Mouse (Mus musculus): Measurements from ENCODE around the gene Olfr995. TPM values are rescaled to one million over a fixed set of nuclear protein-coding genes. Genes with fewer than 3 reads are reported as not detected.

Olfr995 gene
- not detected in 2 replicates for polyA plus RNA-seq (2014; fragmentation: Nextera tagmentation; extraction: Ambion mirVana)

GRCm38 (mm10) chr2:85443539-85443938 is at the start of gene Olfr995:
TSS of gene Olfr995 (minus strand) at chr2:85443639.
- ATAC-seq (ENCODE audit: insufficient number of reproducible peaks, insufficient read depth, low FRiP score, low read depth) = no peak
- no peaks in the 10 kb centered on the region for H3K27me3 ChIP-seq (ENCODE audit: control insufficient read depth, insufficient read depth, low read length)
- WGBS = 19% methylated on average over 1 of the region's 1 CpGs
- no peaks in the 10 kb centered on the region for H3K36me3 ChIP-seq (ENCODE audit: control insufficient read depth, insufficient read depth, low read length)
- H3K4me2 ChIP-seq (ENCODE audit: low read length) = no peak within 1 kb of the TSS
- H3K4me1 ChIP-seq (ENCODE audit: control insufficient read depth in 2 of 2, insufficient read depth in 2 of 2, low read length in 2 of 2) = no peaks in the 10 kb centered on the region
- H3K9me3 ChIP-seq (ENCODE audit: control insufficient read depth, low read length) = no peaks in the 10 kb centered on the region
- no peak within 1 kb of the TSS for H3K27ac ChIP-seq (replicated peaks in 1 of 2; ENCODE audit: control insufficient read depth in 1 of 2, insufficient read depth in 1 of 2, low read depth in 2 of 2, low read length in 2 of 2)
- no peak within 1 kb of the TSS for H3K9ac ChIP-seq (ENCODE audit: low read length)
- H3K4me3 ChIP-seq (ENCODE audit: control insufficient read depth in 1 of 2, insufficient read depth in 1 of 2, low read depth in 1 of 2, low read length in 2 of 2) = no peak within 1 kb of the TSS

GRCm38 (mm10) chr2:85490396-85490795 is 47.0 kb upstream of the Olfr995 start:
- H3K27ac ChIP-seq (replicated peaks in 1 of 2; ENCODE audit: control insufficient read depth in 1 of 2, insufficient read depth in 1 of 2, low read depth in 2 of 2, low read length in 2 of 2) = no peak overlapping the region
- no peaks in the 10 kb centered on the region for H3K4me1 ChIP-seq (ENCODE audit: control insufficient read depth in 2 of 2, insufficient read depth in 2 of 2, low read length in 2 of 2)
- H3K9ac ChIP-seq (ENCODE audit: low read length) = no peak overlapping the region
- ATAC-seq (ENCODE audit: insufficient number of reproducible peaks, insufficient read depth, low FRiP score, low read depth) = no peak
- WGBS = 68% methylated on average over 5 of the region's 5 CpGs
- no peaks in the 10 kb centered on the region for H3K36me3 ChIP-seq (ENCODE audit: control insufficient read depth, insufficient read depth, low read length)
- H3K27me3 ChIP-seq (ENCODE audit: control insufficient read depth, insufficient read depth, low read length) = no peaks in the 10 kb centered on the region
- no peaks in the 10 kb centered on the region for H3K9me3 ChIP-seq (ENCODE audit: control insufficient read depth, low read length)
- no peak overlapping the region for H3K4me2 ChIP-seq (ENCODE audit: low read length)
- no peak overlapping the region for H3K4me3 ChIP-seq (ENCODE audit: control insufficient read depth in 1 of 2, insufficient read depth in 1 of 2, low read depth in 1 of 2, low read length in 2 of 2)

DNA sequence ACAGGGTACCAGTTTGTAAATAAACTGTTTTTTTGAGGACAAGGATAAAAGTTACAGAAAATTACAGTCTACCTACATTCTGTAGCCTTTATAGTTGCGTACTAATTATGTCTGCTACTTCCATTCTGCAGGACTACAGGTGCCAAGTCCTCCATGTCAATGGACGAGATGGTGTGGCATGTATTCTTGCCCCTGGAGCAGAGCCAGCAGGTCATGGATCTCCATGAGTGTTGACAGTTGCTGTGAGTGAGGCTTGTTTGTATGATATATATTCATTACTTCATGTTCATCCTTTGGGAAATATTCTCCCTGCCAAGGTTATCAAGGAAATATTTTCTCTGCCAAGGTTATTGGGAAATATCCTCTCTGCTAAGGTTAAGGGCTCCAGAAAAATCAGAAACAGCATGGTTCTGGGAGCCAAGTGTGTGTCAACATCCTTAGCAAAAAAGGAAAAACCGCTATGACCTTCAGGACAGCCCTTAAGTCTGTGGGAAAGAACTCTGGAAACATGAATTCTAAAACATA is 23.4 kb upstream of the Olfr995 start:
- Histone ChIP-seq H3K9ac (ENCODE audit: low read length) (no peak overlapping the region), H3K36me3 (ENCODE audit: control insufficient read depth, insufficient read depth, low read length) (no peaks in the 10 kb centered on the region), H3K4me2 (ENCODE audit: low read length) (no peak overlapping the region), H3K9me3 (ENCODE audit: control insufficient read depth, low read length) (0 out of 2 replicates have a peak, but pooled peaks cover 4% of the 10 kb centered on the region), H3K27me3 (ENCODE audit: control insufficient read depth, insufficient read depth, low read length) (no peaks in the 10 kb centered on the region), H3K4me3 (ENCODE audit: control insufficient read depth in 1 of 2, insufficient read depth in 1 of 2, low read depth in 1 of 2, low read length in 2 of 2) (no peak overlapping the region), H3K4me1 (ENCODE audit: control insufficient read depth in 2 of 2, insufficient read depth in 2 of 2, low read length in 2 of 2) (no peaks in the 10 kb centered on the region), H3K27ac (replicated peaks in 1 of 2; ENCODE audit: control insufficient read depth in 1 of 2, insufficient read depth in 1 of 2, low read depth in 2 of 2, low read length in 2 of 2) (no peak overlapping the region)
- WGBS = 75% methylated on average over 3 of the region's 3 CpGs
- ATAC-seq (ENCODE audit: insufficient number of reproducible peaks, insufficient read depth, low FRiP score, low read depth) = no peak

DNA sequence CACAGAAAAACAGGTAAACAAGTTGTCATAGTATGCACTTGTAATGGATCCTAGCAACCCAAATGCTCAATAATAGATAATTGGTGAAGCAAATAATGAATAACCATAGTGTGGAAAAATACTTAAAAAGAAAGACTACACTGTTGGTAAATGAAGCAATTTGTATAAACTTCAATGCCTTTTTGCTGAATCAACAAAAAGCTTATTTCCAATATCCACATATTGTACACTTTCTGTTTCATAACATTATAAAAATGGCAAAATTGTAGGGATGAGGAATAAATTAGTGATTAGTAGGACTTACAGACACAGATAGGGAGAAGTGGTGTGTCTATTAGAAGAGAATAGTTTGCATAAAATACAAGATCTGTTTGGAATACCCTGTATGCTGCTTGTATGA is 893 bp downstream of the Olfr995 start:
- Histone ChIP-seq H3K9me3 (ENCODE audit: control insufficient read depth, low read length) (no peaks in the 10 kb centered on the region), H3K4me1 (ENCODE audit: control insufficient read depth in 2 of 2, insufficient read depth in 2 of 2, low read length in 2 of 2) (no peaks in the 10 kb centered on the region), H3K27me3 (ENCODE audit: control insufficient read depth, insufficient read depth, low read length) (no peaks in the 10 kb centered on the region), H3K4me2 (ENCODE audit: low read length) (no peak overlapping the region), H3K27ac (replicated peaks in 1 of 2; ENCODE audit: control insufficient read depth in 1 of 2, insufficient read depth in 1 of 2, low read depth in 2 of 2, low read length in 2 of 2) (no peak overlapping the region), H3K9ac (ENCODE audit: low read length) (no peak overlapping the region), H3K4me3 (ENCODE audit: control insufficient read depth in 1 of 2, insufficient read depth in 1 of 2, low read depth in 1 of 2, low read length in 2 of 2) (no peak overlapping the region), H3K36me3 (ENCODE audit: control insufficient read depth, insufficient read depth, low read length) (no peaks in the 10 kb centered on the region)
- ATAC-seq (ENCODE audit: insufficient number of reproducible peaks, insufficient read depth, low FRiP score, low read depth) = no peak

GRCm38 (mm10) chr2:85436351-85436750 is 7.1 kb downstream of the Olfr995 start, which contains the start of gene Olfr994:
TSS of gene Olfr994 (minus strand) at chr2:85436451.
- Histone ChIP-seq H3K27ac (replicated peaks in 1 of 2; ENCODE audit: control insufficient read depth in 1 of 2, insufficient read depth in 1 of 2, low read depth in 2 of 2, low read length in 2 of 2) (no peak within 1 kb of the TSS), H3K4me2 (ENCODE audit: low read length) (no peak within 1 kb of the TSS), H3K27me3 (ENCODE audit: control insufficient read depth, insufficient read depth, low read length) (no peaks in the 10 kb centered on the region), H3K9ac (ENCODE audit: low read length) (no peak within 1 kb of the TSS), H3K4me1 (ENCODE audit: control insufficient read depth in 2 of 2, insufficient read depth in 2 of 2, low read length in 2 of 2) (no peaks in the 10 kb centered on the region), H3K9me3 (ENCODE audit: control insufficient read depth, low read length) (no peaks in the 10 kb centered on the region), H3K36me3 (ENCODE audit: control insufficient read depth, insufficient read depth, low read length) (no peaks in the 10 kb centered on the region), H3K4me3 (ENCODE audit: control insufficient read depth in 1 of 2, insufficient read depth in 1 of 2, low read depth in 1 of 2, low read length in 2 of 2) (no peak within 1 kb of the TSS)
- no peak for ATAC-seq (ENCODE audit: insufficient number of reproducible peaks, insufficient read depth, low FRiP score, low read depth)
- 81% methylated on average over 3 of the region's 3 CpGs for WGBS

- 66% methylated on average over 1 of the region's 1 CpGs for WGBS
- no peak for ATAC-seq (ENCODE audit: insufficient number of reproducible peaks, insufficient read depth, low FRiP score, low read depth)
- H3K36me3 ChIP-seq (ENCODE audit: control insufficient read depth, insufficient read depth, low read length) = no peaks in the 10 kb centered on the region
- H3K27ac ChIP-seq (replicated peaks in 1 of 2; ENCODE audit: control insufficient read depth in 1 of 2, insufficient read depth in 1 of 2, low read depth in 2 of 2, low read length in 2 of 2) = no peak overlapping the region
- no peak overlapping the region for H3K9ac ChIP-seq (ENCODE audit: low read length)
- H3K4me1 ChIP-seq (ENCODE audit: control insufficient read depth in 2 of 2, insufficient read depth in 2 of 2, low read length in 2 of 2) = no peaks in the 10 kb centered on the region
- no peak overlapping the region for H3K4me2 ChIP-seq (ENCODE audit: low read length)
- H3K27me3 ChIP-seq (ENCODE audit: control insufficient read depth, insufficient read depth, low read length) = no peaks in the 10 kb centered on the region
- H3K9me3 ChIP-seq (ENCODE audit: control insufficient read depth, low read length) = no peaks in the 10 kb centered on the region
- no peak overlapping the region for H3K4me3 ChIP-seq (ENCODE audit: control insufficient read depth in 1 of 2, insufficient read depth in 1 of 2, low read depth in 1 of 2, low read length in 2 of 2)
Observed at GRCm38 (mm10) chr2:85425893-85426292, 17.5 kb downstream of the Olfr995 start.

DNA sequence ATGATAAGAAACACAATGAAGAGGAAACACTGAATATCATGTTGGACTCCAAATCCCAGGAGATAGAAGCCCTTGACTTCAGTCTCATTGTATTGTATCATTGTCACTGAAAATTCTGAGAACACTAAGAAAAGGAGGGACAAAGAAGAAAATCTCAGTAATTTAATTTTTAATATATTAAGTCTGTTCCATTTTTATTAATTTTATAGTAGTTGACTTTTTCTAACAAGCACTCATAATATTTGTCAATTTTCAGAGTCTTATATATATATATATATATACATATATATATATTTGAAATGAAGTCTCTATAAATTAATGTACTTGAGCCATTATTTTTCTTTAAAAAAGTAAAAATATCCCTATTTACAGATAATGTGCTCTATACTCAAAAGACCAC is 28.7 kb downstream of the Olfr995 start, which contains the start of gene Olfr993:
Olfr993 (minus strand) TSS at position 101 of the 400 bp plus-strand sequence.
- Histone ChIP-seq H3K9ac (ENCODE audit: low read length) (no peak within 1 kb of the TSS), H3K27ac (replicated peaks in 1 of 2; ENCODE audit: control insufficient read depth in 1 of 2, insufficient read depth in 1 of 2, low read depth in 2 of 2, low read length in 2 of 2) (no peak within 1 kb of the TSS), H3K4me2 (ENCODE audit: low read length) (no peak within 1 kb of the TSS), H3K27me3 (ENCODE audit: control insufficient read depth, insufficient read depth, low read length) (no peaks in the 10 kb centered on the region), H3K4me3 (ENCODE audit: control insufficient read depth in 1 of 2, insufficient read depth in 1 of 2, low read depth in 1 of 2, low read length in 2 of 2) (no peak within 1 kb of the TSS), H3K9me3 (ENCODE audit: control insufficient read depth, low read length) (no peaks in the 10 kb centered on the region), H3K36me3 (ENCODE audit: control insufficient read depth, insufficient read depth, low read length) (no peaks in the 10 kb centered on the region), H3K4me1 (ENCODE audit: control insufficient read depth in 2 of 2, insufficient read depth in 2 of 2, low read length in 2 of 2) (no peaks in the 10 kb centered on the region)
- ATAC-seq (ENCODE audit: insufficient number of reproducible peaks, insufficient read depth, low FRiP score, low read depth) = no peak

GRCm38 (mm10) chr2:85409369-85409768 is 34.1 kb downstream of the Olfr995 start, which contains the start of gene Olfr992:
TSS of gene Olfr992 (minus strand) at chr2:85409469.
- Histone ChIP-seq H3K4me2 (ENCODE audit: low read length) (no peak within 1 kb of the TSS), H3K36me3 (ENCODE audit: control insufficient read depth, insufficient read depth, low read length) (no peaks in the 10 kb centered on the region), H3K27me3 (ENCODE audit: control insufficient read depth, insufficient read depth, low read length) (no peaks in the 10 kb centered on the region), H3K4me1 (ENCODE audit: control insufficient read depth in 2 of 2, insufficient read depth in 2 of 2, low read length in 2 of 2) (no peaks in the 10 kb centered on the region), H3K9ac (ENCODE audit: low read length) (no peak within 1 kb of the TSS), H3K9me3 (ENCODE audit: control insufficient read depth, low read length) (no peaks in the 10 kb centered on the region), H3K4me3 (ENCODE audit: control insufficient read depth in 1 of 2, insufficient read depth in 1 of 2, low read depth in 1 of 2, low read length in 2 of 2) (no peak within 1 kb of the TSS), H3K27ac (replicated peaks in 1 of 2; ENCODE audit: control insufficient read depth in 1 of 2, insufficient read depth in 1 of 2, low read depth in 2 of 2, low read length in 2 of 2) (no peak within 1 kb of the TSS)
- ATAC-seq (ENCODE audit: insufficient number of reproducible peaks, insufficient read depth, low FRiP score, low read depth) = no peak
- WGBS = 53% methylated on average over 2 of the region's 2 CpGs
